Mouse (Mus musculus): Measurements from ENCODE around the gene Aldh3a1. TPM values are rescaled to one million over a fixed set of nuclear protein-coding genes. Genes with fewer than 3 reads are reported as not detected.

Aldh3a1 gene
- polyA plus RNA-seq, 1 experiment, result 0.16 TPM

DNA sequence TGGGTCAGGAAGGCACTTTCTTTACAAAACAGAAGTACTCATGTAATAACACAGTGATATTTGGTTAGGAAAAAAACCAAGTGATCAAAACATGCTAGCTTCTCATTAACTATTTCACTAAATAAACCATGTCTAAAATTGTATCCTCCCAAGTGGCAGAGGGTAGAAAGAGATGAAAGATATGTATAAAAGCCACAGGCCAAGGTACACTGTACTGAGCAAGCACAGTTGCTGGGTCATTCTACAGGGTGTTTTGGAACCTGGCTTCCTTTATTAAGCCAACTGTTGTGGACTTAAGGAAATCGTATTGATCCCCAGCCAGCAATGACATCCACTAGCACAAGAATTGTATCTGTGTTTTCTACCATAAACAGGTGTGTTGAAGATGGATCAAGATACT lies 56.5 kb downstream of the Aldh3a1 start:
- Histone ChIP-seq H3K4me3 (ENCODE audit: low read depth, low read length) (no peak overlapping the region), H3K36me3 (ENCODE audit: control insufficient read depth, insufficient read depth, low read length) (peaks cover 48% of the 10 kb centered on the region), H3K27me3 (ENCODE audit: control insufficient read depth, insufficient read depth, low read length) (no peaks in the 10 kb centered on the region), H3K4me1 (ENCODE audit: control insufficient read depth, insufficient read depth, insufficient read length, low read length) (peaks cover 11% of the 10 kb centered on the region; the same call in 1 of the 2 replicates), H3K27ac (ENCODE audit: insufficient read depth, low read depth, low read length) (no peak overlapping the region)
- TF ChIP-seq CTCF (IDR thresholded peaks at IDR 0.05; ENCODE audit: extremely low read depth, insufficient read length, insufficient replicate concordance, low read depth, low read length) (no peak), POLR2A (IDR thresholded peaks at IDR 0.05; ENCODE audit: low read depth, low read length) (no peak)
- 57% methylated on average over 1 of the region's 1 CpGs for WGBS

DNA sequence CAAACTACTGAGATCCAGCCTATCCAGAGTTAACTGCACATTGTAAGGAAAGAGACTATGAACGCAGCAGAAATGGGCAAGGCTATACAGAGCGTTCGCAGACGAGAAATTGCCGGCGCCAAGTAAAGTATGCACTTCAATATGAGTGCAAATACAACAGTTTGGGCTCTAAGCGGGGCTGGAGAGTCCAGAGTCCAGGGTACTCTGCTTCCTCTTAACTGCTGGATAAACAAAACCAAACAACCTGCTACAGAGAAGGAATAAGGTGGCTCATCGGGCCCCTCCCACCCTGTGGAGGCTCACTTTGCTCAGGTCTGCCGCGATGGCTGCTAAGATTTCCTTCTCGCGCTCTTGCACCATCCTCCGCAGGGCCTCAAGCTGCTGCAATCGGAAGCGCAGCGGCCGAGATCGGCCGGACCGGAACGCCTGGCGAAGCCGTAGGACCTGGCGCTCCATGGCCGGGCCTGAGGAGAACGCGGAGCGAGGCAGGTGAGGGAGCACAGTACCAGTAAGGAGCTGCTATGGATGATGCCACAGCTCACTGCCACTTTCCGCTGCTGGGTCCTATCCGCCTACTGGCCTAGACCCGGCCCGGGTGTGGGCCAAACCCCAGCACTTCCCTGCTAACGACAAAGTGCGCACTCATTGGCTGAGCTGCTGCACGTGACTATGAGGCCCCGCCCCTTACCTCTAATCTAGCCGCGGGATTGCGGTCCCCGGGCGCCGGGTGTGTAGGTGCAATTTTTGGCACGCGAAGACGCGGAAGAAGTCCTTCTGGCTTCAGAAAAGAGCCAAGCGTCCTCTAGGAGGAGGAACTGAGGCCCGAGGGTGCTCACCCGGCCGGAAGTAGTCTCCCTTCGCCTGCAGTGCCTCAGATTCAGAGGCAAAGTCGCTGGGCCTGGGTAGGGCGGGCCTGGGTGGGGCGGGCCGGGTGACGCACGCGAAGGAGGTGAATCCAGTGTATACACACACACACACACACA lies 59.5 kb downstream of the Aldh3a1 start, which contains the start of gene Aldh3a2:
Gene Aldh3a2 (minus strand): TSS at position 914 of the 983 bp plus-strand sequence.
- Histone ChIP-seq H3K36me3 (ENCODE audit: control insufficient read depth, insufficient read depth, low read length) (peaks cover 30% of the 10 kb centered on the region), H3K27me3 (ENCODE audit: control insufficient read depth, insufficient read depth, low read length) (no peaks in the 10 kb centered on the region), H3K4me3 (ENCODE audit: low read depth, low read length) (peak within 1 kb of the TSS; percentile 78), H3K27ac (ENCODE audit: insufficient read depth, low read depth, low read length) (peak within 1 kb of the TSS; percentile 99), H3K4me1 (ENCODE audit: control insufficient read depth, insufficient read depth, insufficient read length, low read length) (peaks cover 17% of the 10 kb centered on the region; the same call in 1 of the 2 replicates)
- 0 out of 2 replicates have a peak, but pooled peaks have one; percentile 4 for TF ChIP-seq CTCF (IDR thresholded peaks at IDR 0.05; ENCODE audit: extremely low read depth, insufficient read length, insufficient replicate concordance, low read depth, low read length)
- TF ChIP-seq POLR2A (IDR thresholded peaks at IDR 0.05; ENCODE audit: low read depth, low read length), result peak; percentile 95
- WGBS, result under 1% methylated on average over 58 of the region's 58 CpGs

Other genes with a start within 250 kb of the Aldh3a1 start
- gene Kcnj12, start 185.0 kb upstream of the Aldh3a1 start, polyA plus RNA-seq (2012; rRNA removed), result 0.81 and 1.0 TPM in 2 replicates
- 12.2 and 30.8 TPM in 2 replicates for gene Tnfrsf13b, start 80.8 kb upstream of the Aldh3a1 start, polyA plus RNA-seq (2012; rRNA removed)
- gene Usp22, start 32.5 kb upstream of the Aldh3a1 start, polyA plus RNA-seq (2012; rRNA removed), result 14.5 and 25.1 TPM in 2 replicates
- gene Aldh3a2, start 59.9 kb downstream of the Aldh3a1 start, polyA plus RNA-seq (2012; rRNA removed), result 68.2 and 166 TPM in 2 replicates
- gene Slc47a2, start 135.3 kb downstream of the Aldh3a1 start, polyA plus RNA-seq (2012; rRNA removed), result 0.06 TPM in 1 of 2 replicates, not detected in the other
- gene Slc47a1, start 170.8 kb downstream of the Aldh3a1 start, polyA plus RNA-seq (2012; rRNA removed), result 9.7 and 25.8 TPM in 2 replicates
- 0.14 and 0.17 TPM in 2 replicates for gene Rnf112, start 246.6 kb downstream of the Aldh3a1 start, polyA plus RNA-seq (2012; rRNA removed)